Mouse (Mus musculus) embryonic facial prominence, embryonic 15.5 days (tissue): ENCODE data around the gene Zfp697. TPM values are rescaled to one million over a fixed set of nuclear protein-coding genes. Genes with fewer than 3 reads are reported as not detected.
"Not testable (repeated sequence)": the region's sequence is repeated elsewhere in the genome, so short reads cannot be mapped to it uniquely, and the experiment has no call there.

Experiments used
- ATAC-seq: fragments of 200-750 bp; cut with Nextera tagmentation; 2 replicates; pipeline ENCODE4 v1.8.0; 2017; ENCODE audit warnings: low read depth, moderate TSS enrichment; ENCODE audit not compliant: insufficient number of reproducible peaks, low FRiP score, low TSS enrichment
- H3K27ac ChIP-seq: fragments of 300-500 bp; sonication (generic); replicated peaks from 2 replicates; pipeline ENCODE4 v1.5.1; 2015; ENCODE audit warnings: mild to moderate bottlenecking, inconsistent platforms
- H3K27me3 ChIP-seq: fragments of 300-500 bp; sonication (generic); 2 replicates; pipeline ENCODE4 v1.6.1; 2015; ENCODE audit warnings: inconsistent platforms
- H3K36me3 ChIP-seq: fragments of 300-500 bp; sonication (generic); 2 replicates; pipeline ENCODE4 v1.6.1; 2015; ENCODE audit warnings: mild to moderate bottlenecking, inconsistent platforms
- H3K4me1 ChIP-seq: fragments of 300-500 bp; sonication (generic); 2 replicates; pipeline ENCODE4 v1.6.1; 2015; ENCODE audit warnings: inconsistent platforms
- H3K4me2 ChIP-seq: fragments of 300-500 bp; sonication (generic); replicated peaks from 2 replicates; pipeline ENCODE4 v1.6.1; 2015; ENCODE audit warnings: mild to moderate bottlenecking, inconsistent platforms
- H3K4me3 ChIP-seq: fragments of 300-500 bp; sonication (generic); replicated peaks from 2 replicates; pipeline ENCODE4 v1.5.1; 2015; ENCODE audit warnings: mild to moderate bottlenecking, inconsistent platforms
- H3K9ac ChIP-seq: fragments of 300-500 bp; sonication (generic); 2 replicates; pipeline ENCODE4 v1.6.1; 2015; ENCODE audit warnings: inconsistent platforms
- H3K9me3 ChIP-seq: fragments of 300-500 bp; sonication (generic); replicated peaks from 2 replicates; pipeline ENCODE4 v1.6.1; 2016; ENCODE audit warnings: inconsistent platforms
- WGBS: fragments of 180-500 bp; shearing (Covaris S2); methylation state at CpG from one replicate; pipeline ENCODE4 v1.1.7; 2015; 5-methylcytosine and 5-hydroxymethylcytosine counted together
- polyA plus RNA-seq: library from polyadenylated mRNA; unstranded; fragments of >200 nt; fragmentation: Nextera tagmentation; extraction: Ambion mirVana; gene quantifications from 2 replicates; pipeline ENCODE4 v1.2.1, GENCODE M21; 2015

The Zfp697 gene
- polyA plus RNA-seq, 1 experiment from 2014 or later: 6.0 TPM

DNA sequence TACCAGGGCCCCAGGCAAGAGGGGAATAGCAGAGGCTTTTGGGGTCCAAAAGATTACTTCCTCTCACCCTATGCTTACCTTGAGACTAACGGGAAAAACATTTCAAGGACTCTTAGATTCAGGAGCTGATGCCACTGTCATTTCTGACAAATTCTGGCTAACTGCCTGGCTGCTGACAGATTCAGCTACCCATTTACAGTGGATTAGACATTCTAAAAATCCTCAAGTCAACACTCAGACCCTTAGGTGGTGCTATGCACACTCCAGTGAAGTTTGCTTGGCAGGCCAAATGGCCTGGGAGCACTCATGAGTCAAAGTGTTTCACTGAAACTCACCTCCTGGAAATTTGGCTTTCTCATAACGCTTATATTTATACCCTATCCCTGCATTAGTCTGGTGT lies 344.0 kb downstream of the Zfp697 start:
- Histone ChIP-seq H3K9ac (no peak overlapping the region), H3K4me1 (no peaks in the 10 kb centered on the region), H3K4me3 (no peak overlapping the region), H3K27me3 (no peaks in the 10 kb centered on the region), H3K36me3 (no peaks in the 10 kb centered on the region), H3K27ac (no peak overlapping the region), H3K4me2 (no peak overlapping the region), H3K9me3 (no peaks in the 10 kb centered on the region)
- ATAC-seq: no peak
- 72% methylated on average over 2 of the region's 2 CpGs for WGBS

DNA sequence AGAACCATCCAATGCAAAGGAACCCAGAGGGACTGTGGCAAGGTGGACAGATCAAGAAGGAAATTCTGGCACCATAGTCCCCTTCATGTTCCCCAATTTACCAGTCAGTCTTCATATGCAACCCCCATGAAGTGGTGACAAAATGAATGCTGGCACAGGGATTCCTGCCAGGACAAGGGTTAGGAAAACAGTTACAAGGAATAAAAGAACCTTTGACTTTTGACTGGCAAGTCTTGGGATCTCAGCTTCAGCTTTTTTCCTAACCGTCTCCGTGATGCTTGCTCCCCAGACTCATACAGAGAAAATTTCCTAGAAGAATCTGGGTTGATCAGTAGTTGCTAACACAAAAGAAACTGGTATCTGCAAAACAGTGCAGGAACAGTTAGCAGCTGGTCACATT lies 351.5 kb downstream of the Zfp697 start:
- Histone ChIP-seq H3K9me3 (no peaks in the 10 kb centered on the region), H3K27me3 (no peaks in the 10 kb centered on the region), H3K4me3 (no peak overlapping the region), H3K36me3 (no peaks in the 10 kb centered on the region), H3K27ac (no peak overlapping the region), H3K4me1 (no peaks in the 10 kb centered on the region), H3K9ac (no peak overlapping the region), H3K4me2 (no peak overlapping the region)
- ATAC-seq: no peak
- WGBS: 73% methylated on average over 2 of the region's 2 CpGs

DNA sequence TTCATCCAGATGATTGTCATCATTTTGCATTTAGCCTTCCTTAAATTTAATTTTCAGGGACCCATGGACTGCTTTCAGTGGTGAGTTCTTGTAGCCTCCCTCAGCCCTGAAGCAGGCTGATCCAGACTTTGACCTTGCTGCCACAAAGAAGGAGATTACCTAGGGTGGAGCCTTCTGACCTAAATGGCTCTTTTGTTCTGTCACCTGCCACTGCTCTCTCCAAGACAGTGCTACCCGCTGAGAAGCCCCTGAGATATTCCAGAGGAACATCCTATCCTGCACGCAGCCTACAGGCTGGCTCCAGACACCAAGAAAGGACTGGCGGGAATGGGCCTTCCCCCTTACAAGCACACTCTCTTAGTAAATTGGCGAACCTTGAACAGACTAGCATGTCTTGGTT lies 352.1 kb downstream of the Zfp697 start:
- Histone ChIP-seq H3K36me3 (no peaks in the 10 kb centered on the region), H3K27ac (no peak overlapping the region), H3K4me2 (no peak overlapping the region), H3K4me1 (no peaks in the 10 kb centered on the region), H3K9me3 (no peaks in the 10 kb centered on the region), H3K27me3 (no peaks in the 10 kb centered on the region), H3K4me3 (no peak overlapping the region), H3K9ac (no peak overlapping the region)
- WGBS: 55% methylated on average over 4 of the region's 4 CpGs
- ATAC-seq: no peak

DNA sequence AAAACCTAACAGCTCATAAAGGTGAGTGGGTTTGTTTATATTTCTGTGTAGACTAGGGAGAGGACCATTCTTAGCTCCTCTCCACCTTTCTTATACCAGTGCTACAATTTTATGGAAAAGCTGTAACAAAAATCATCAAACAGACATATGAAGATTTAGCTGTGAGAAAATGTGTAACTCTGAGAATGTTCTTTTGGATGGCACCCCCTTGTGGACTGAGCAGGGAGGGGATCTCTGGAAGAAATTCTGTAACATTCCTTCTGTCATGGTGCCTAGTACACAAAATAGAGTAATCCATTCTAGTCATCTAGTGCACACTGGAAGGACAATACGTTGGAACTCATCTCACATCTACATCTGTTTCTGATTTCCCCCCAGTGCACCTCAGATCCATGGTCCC lies 358.8 kb downstream of the Zfp697 start:
- WGBS: 30% methylated on average over 1 of the region's 1 CpGs
- not testable (repeated sequence) for H3K9me3 ChIP-seq, H3K27ac ChIP-seq, H3K4me2 ChIP-seq, ATAC-seq, H3K4me1 ChIP-seq, H3K27me3 ChIP-seq, H3K36me3 ChIP-seq, H3K4me3 ChIP-seq, H3K9ac ChIP-seq

DNA sequence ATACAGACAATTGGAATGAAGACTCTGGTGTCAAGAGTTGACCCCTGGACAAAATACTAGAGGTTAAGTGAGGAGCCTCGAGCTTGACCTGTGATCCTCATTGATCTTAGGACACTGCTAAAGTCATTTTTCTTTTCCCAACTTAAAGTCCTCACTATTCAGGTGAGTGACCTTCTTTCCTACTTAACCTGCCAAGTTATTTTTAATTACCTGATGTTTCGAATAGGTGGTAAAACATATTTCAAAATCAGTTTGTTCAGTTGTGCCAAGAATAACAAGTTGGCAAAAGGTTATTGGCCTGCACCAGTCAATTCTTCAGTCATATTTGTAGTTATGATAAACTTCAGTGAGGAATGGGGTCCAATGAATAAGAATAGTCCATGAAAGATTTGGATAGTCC lies 369.9 kb downstream of the Zfp697 start:
- WGBS: 72% methylated on average over 2 of the region's 2 CpGs
- Histone ChIP-seq H3K9me3 (no peaks in the 10 kb centered on the region), H3K36me3 (no peaks in the 10 kb centered on the region), H3K27me3 (no peaks in the 10 kb centered on the region), H3K4me1 (no peaks in the 10 kb centered on the region), H3K27ac (no peak overlapping the region), H3K4me2 (no peak overlapping the region), H3K9ac (no peak overlapping the region), H3K4me3 (no peak overlapping the region)
- no peak for ATAC-seq

DNA sequence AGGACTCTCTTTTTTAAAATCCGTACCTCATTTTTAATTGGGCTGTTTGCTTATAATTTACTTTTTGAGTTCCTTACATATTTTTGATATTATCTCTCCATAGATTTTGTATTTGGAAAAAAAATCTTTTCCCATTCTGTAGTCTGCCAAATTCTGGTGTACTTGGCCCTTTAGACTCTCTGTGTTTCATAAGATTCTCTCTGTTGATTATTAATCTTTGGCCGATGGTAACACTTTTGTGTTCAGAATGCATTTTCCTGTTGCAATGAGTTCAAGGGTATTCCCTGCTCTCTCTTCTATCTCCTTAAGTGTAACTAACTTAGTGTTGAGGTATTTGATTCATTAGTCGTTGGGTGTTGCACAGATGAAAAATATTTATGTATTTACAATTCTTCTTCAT lies 374.6 kb downstream of the Zfp697 start:
- no peak for ATAC-seq
- H3K4me1 ChIP-seq: no peaks in the 10 kb centered on the region
- no peak overlapping the region for H3K4me3 ChIP-seq
- H3K27ac ChIP-seq: no peak overlapping the region
- no peaks in the 10 kb centered on the region for H3K36me3 ChIP-seq
- H3K9ac ChIP-seq: no peak overlapping the region
- 83% methylated on average over 3 of the region's 3 CpGs for WGBS
- H3K4me2 ChIP-seq: no peak overlapping the region
- no peaks in the 10 kb centered on the region for H3K27me3 ChIP-seq
- H3K9me3 ChIP-seq: no peaks in the 10 kb centered on the region

DNA sequence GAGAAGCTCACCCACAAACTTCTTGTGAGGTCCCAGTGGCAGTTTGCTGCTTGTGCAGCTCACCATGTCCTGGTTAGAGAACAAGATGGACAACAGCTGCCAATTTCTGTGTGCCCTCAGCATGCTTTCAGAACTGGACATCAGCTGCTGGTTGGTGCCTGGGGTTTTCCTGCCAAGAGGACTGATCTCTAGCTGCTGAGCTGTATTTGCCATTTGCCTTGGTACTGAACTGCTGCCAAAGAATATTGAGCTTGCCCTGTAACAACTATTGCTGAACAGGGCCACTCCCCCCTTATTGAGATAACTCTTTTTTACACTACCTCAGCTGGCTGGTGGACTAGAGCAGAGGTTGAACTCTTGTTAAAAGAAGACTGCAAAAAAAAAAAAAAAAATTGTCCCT lies 381.9 kb downstream of the Zfp697 start:
- ATAC-seq: no peak
- Histone ChIP-seq H3K9me3 (no peaks in the 10 kb centered on the region), H3K27me3 (no peaks in the 10 kb centered on the region), H3K4me1 (no peaks in the 10 kb centered on the region), H3K4me2 (no peak overlapping the region), H3K36me3 (no peaks in the 10 kb centered on the region), H3K9ac (no peak overlapping the region), H3K4me3 (no peak overlapping the region), H3K27ac (no peak overlapping the region)

DNA sequence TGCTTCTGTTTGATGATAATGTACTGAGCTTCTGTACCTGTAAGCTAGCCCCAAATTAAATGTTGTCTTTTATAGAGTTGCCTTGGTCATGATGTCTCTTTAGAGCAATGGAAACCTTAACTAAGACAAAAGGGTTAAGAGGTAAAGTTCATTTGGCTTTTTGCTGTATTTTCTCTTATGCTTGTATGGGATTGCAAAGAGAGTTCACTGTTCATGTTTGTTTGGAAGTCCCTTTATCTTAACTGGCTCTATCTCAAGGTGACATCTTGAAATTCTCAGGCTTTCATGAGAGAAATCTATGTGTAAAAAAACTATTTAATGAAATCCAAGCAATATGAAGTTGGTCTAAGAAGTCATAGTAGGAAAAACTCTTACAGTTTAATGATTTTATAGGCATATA lies 398.7 kb downstream of the Zfp697 start:
- Histone ChIP-seq H3K4me1 (no peaks in the 10 kb centered on the region), H3K27me3 (no peaks in the 10 kb centered on the region), H3K4me2 (no peak overlapping the region), H3K4me3 (no peak overlapping the region), H3K36me3 (no peaks in the 10 kb centered on the region), H3K9me3 (no peaks in the 10 kb centered on the region), H3K9ac (no peak overlapping the region), H3K27ac (no peak overlapping the region)
- no peak for ATAC-seq

DNA sequence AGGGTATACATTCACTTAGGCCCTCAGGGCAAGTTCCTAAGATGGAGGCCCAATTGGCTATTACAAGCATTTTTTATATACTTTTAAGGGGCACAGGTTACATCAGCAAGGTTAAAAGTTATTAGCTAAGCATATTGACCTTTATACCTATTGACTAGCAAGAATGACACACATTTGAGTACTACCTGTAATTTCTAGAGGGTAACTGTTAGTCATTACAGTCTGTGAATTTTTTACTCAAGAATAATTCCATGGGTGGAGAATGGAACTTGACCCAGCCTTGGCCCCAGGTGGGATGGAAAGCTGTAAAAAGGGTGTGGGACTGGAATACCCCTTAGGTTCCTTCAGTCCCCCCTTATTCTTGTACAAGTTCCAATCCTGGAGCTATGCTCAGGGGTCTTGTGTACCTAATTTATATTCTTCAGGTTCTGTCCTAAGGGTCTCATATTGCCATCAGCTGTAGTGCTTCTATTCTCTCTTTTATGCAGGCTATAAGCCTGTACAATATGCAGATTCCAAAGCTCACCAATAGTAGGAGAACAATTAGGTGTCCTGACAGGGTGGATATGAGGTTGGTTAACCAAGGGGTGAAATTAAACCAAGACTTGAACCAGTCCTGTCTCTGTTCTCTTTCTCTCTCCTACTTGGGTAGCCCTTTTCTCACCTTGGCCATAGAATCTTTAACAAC lies 400.1 kb downstream of the Zfp697 start:
- ATAC-seq: no peak
- Histone ChIP-seq H3K4me2 (no peak overlapping the region), H3K27ac (no peak overlapping the region), H3K4me3 (no peak overlapping the region), H3K36me3 (no peaks in the 10 kb centered on the region), H3K27me3 (no peaks in the 10 kb centered on the region), H3K9ac (no peak overlapping the region), H3K9me3 (no peaks in the 10 kb centered on the region), H3K4me1 (no peaks in the 10 kb centered on the region)

DNA sequence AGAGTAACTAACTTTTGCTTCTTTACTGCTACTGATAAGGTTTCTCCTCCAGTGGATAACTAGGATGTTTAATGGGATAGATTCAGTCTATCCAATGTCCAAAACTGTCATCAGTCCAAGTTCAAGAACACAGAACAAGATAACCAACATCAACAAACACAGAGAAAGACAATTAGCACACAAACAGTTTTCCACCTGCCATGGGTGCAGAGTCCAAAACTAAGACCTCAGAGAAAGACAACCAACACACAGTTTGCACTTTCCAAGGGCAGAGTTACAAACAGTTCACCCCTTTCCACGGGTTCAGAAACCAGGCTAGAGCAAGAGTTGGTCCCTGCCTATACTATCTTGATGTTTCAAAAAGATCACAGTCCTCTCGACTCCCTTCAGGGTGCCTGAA lies 404.3 kb downstream of the Zfp697 start:
- ATAC-seq: no peak

More for the DNA sequence above, 404.3 kb downstream of the Zfp697 start:
- Histone ChIP-seq H3K36me3 (no peaks in the 10 kb centered on the region), H3K4me3 (no peak overlapping the region), H3K9ac (no peak overlapping the region), H3K4me2 (no peak overlapping the region), H3K9me3 (no peaks in the 10 kb centered on the region), H3K27me3 (no peaks in the 10 kb centered on the region), H3K4me1 (no peaks in the 10 kb centered on the region), H3K27ac (no peak overlapping the region)
- WGBS: 66% methylated on average over 2 of the region's 2 CpGs
